Mouse (Mus musculus) midbrain, embryonic 15.5 days (tissue): Measurements from ENCODE around the gene Cped1. TPM values are rescaled to one million over a fixed set of nuclear protein-coding genes. Genes with fewer than 3 reads are reported as not detected.
"Not testable (repeated sequence)": the region's sequence is repeated elsewhere in the genome, so short reads cannot be mapped to it uniquely, and the experiment has no call there.

Source experiments
- ATAC-seq: fragments of 200-750 bp; cut with Nextera tagmentation; replicated peaks from 2 replicates; pipeline ENCODE4 v1.8.0; 2017; ENCODE audit warnings: moderate TSS enrichment
- H3K27ac ChIP-seq: fragments of 300-500 bp; sonication (generic); 2 replicates; pipeline ENCODE4 v1.5.1; 2015; ENCODE audit warnings: mild to moderate bottlenecking, inconsistent platforms
- H3K27me3 ChIP-seq: fragments of 300-500 bp; sonication (generic); replicated peaks from 2 replicates; pipeline ENCODE4 v1.6.1; 2015; ENCODE audit warnings: inconsistent platforms
- H3K36me3 ChIP-seq: fragments of 300-500 bp; sonication (generic); replicated peaks from 2 replicates; pipeline ENCODE4 v1.6.1; 2015; ENCODE audit warnings: inconsistent platforms
- H3K4me1 ChIP-seq: fragments of 300-500 bp; sonication (generic); 2 replicates; pipeline ENCODE4 v1.6.1; 2015; ENCODE audit warnings: inconsistent platforms
- H3K4me2 ChIP-seq: fragments of 300-500 bp; sonication (generic); 2 replicates; pipeline ENCODE4 v1.6.1; 2015; ENCODE audit warnings: inconsistent platforms, mild to moderate bottlenecking, moderate library complexity
- H3K4me3 ChIP-seq: fragments of 300-500 bp; sonication (generic); 2 replicates; pipeline ENCODE4 v1.5.1; 2015; ENCODE audit warnings: mild to moderate bottlenecking, inconsistent platforms
- H3K9ac ChIP-seq: fragments of 300-500 bp; sonication (generic); 2 replicates; pipeline ENCODE4 v1.6.1; 2015; ENCODE audit warnings: mild to moderate bottlenecking, inconsistent platforms
- H3K9me3 ChIP-seq: fragments of 300-500 bp; sonication (generic); 2 replicates; pipeline ENCODE4 v1.6.1; 2016; ENCODE audit warnings: inconsistent platforms
- WGBS: fragments of 180-500 bp; shearing (Covaris S2); methylation state at CpG from one replicate; pipeline ENCODE4 v1.1.7; 2015; ENCODE audit warnings: mixed read lengths; 5-methylcytosine and 5-hydroxymethylcytosine counted together
- polyA plus RNA-seq: library from polyadenylated mRNA; unstranded; fragments of >200 nt; fragmentation: Nextera tagmentation; extraction: Ambion mirVana; gene quantifications from 2 replicates; pipeline ENCODE4 v1.2.1, GENCODE M21; 2015

Cped1 gene
- polyA plus RNA-seq, 1 experiment from 2014 or later, result 3.4 TPM

- Histone ChIP-seq H3K27ac (no peak overlapping the region), H3K36me3 (no peaks in the 10 kb centered on the region), H3K9ac (no peak overlapping the region), H3K4me3 (no peak overlapping the region), H3K4me2 (no peak overlapping the region), H3K4me1 (no peaks in the 10 kb centered on the region), H3K9me3 (no peaks in the 10 kb centered on the region), H3K27me3 (no peaks in the 10 kb centered on the region)
- WGBS, result 87% methylated on average over 3 of the region's 3 CpGs
- ATAC-seq, result no peak
Observed at GRCm38 (mm10) chr6:22231244-22231643, 245.5 kb downstream of the Cped1 start.

DNA sequence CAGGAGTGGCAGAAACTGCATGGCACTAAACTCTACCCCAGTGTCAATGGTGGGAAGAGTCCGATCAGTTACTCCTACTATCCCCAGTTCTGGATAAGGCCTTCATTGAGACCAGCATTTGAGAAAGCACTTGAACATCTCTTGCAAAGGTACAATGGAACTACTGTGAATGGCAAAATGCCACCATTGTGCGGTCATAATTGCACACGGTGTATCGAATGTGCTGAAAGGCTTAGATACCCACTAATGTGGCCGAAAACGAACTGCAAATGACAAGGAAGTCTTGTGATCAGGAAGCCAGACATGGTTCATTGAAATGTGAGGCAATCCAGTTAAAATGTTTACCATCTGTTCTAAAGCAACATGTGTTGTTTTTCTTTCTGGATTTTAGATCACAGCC, 247.8 kb downstream of the Cped1 start:
- no peak overlapping the region for H3K4me2 ChIP-seq
- H3K9ac ChIP-seq, result no peak overlapping the region
- no peaks in the 10 kb centered on the region for H3K36me3 ChIP-seq
- no peak overlapping the region for H3K4me3 ChIP-seq
- H3K27ac ChIP-seq, result no peak overlapping the region
- H3K27me3 ChIP-seq, result no peaks in the 10 kb centered on the region
- 77% methylated on average over 6 of the region's 6 CpGs for WGBS
- no peak for ATAC-seq
- no peaks in the 10 kb centered on the region for H3K4me1 ChIP-seq
- no peaks in the 10 kb centered on the region for H3K9me3 ChIP-seq

- H3K27ac ChIP-seq, result no peak overlapping the region
- no peak for ATAC-seq
- no peak overlapping the region for H3K9ac ChIP-seq
- H3K4me2 ChIP-seq, result no peak overlapping the region
- H3K36me3 ChIP-seq, result no peaks in the 10 kb centered on the region
- no peaks in the 10 kb centered on the region for H3K4me1 ChIP-seq
- H3K9me3 ChIP-seq, result no peaks in the 10 kb centered on the region
- H3K4me3 ChIP-seq, result no peak overlapping the region
- H3K27me3 ChIP-seq, result no peaks in the 10 kb centered on the region
- 89% methylated on average over 6 of the region's 6 CpGs for WGBS
Observed at GRCm38 (mm10) chr6:22235133-22235532, 249.4 kb downstream of the Cped1 start.

DNA sequence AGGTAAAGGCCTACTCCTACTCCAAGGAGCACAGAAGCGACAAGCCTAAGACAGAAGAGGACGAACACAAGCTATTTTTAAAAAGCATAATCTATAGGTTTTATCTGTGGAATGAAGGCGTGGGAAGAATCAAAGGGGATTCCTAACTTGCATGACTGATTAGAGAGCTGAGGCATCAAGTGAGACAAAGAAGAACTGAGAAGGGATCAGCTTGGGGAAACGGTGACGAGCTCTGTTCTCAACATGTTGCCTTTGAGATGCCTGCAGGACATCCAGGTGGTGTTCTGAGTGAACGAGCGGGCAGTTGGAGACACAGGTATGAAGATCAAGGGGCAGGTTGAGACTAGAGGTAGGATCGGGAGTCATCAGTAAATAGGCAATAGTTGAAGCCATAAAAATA, 257.6 kb downstream of the Cped1 start:
- 58% methylated on average over 8 of the region's 8 CpGs for WGBS

DNA sequence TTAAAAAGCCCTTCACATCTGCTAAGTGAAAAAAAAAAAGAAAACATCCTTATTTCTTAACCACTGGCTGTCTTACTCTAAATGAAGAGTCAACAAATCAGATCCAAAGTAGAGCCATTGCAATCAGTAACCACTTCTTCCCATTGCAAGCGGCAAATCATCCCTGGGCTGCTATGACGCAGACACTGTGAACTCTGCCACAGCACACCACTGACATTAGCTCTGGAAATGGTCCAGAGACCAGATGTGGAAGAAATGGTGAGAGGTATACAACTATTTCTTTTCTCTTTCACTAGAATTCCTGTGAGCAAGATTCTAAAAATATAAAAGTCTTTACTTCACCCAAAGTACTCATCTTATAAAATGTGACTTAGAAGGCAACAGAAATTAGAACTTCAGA, 261.0 kb downstream of the Cped1 start:
- 92% methylated on average over 2 of the region's 2 CpGs for WGBS

More for the DNA sequence above, 257.6 kb downstream of the Cped1 start:
- H3K9ac ChIP-seq, result no peak overlapping the region
- no peak for ATAC-seq
- no peaks in the 10 kb centered on the region for H3K36me3 ChIP-seq
- no peak overlapping the region for H3K4me2 ChIP-seq
- no peak overlapping the region for H3K27ac ChIP-seq
- H3K4me3 ChIP-seq, result no peak overlapping the region
- no peaks in the 10 kb centered on the region for H3K4me1 ChIP-seq
- H3K27me3 ChIP-seq, result no peaks in the 10 kb centered on the region
- 0 out of 2 replicates have a peak, but pooled peaks cover 2% of the 10 kb centered on the region for H3K9me3 ChIP-seq

DNA sequence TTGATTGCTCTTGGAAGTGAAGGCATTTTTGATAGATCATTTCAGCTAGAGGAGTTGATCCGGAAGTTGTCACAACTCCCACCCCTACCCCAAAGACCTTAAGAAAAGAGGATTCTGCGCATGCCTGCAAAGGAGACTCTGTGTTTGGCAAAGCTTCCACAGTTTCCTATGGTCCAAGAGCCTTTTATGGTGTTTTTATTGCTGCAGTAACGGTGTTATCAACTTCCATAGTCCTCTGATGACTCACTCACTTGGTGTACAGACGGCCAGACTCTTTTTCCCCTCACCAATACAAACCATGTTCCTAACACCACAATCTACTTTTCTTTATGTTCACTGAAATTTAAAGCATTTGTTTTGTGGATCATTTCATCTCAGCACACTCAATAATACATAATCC, 273.1 kb downstream of the Cped1 start:
- no peak overlapping the region for H3K27ac ChIP-seq
- no peak overlapping the region for H3K4me3 ChIP-seq
- H3K4me1 ChIP-seq, result no peaks in the 10 kb centered on the region
- H3K27me3 ChIP-seq, result no peaks in the 10 kb centered on the region
- H3K4me2 ChIP-seq, result no peak overlapping the region
- WGBS, result 90% methylated on average over 4 of the region's 4 CpGs
- no peak for ATAC-seq
- no peaks in the 10 kb centered on the region for H3K36me3 ChIP-seq
- H3K9me3 ChIP-seq, result no peaks in the 10 kb centered on the region
- H3K9ac ChIP-seq, result no peak overlapping the region

More for the DNA sequence above, 261.0 kb downstream of the Cped1 start:
- Histone ChIP-seq H3K9me3 (no peaks in the 10 kb centered on the region), H3K4me1 (no peaks in the 10 kb centered on the region), H3K9ac (no peak overlapping the region), H3K4me3 (no peak overlapping the region), H3K36me3 (no peaks in the 10 kb centered on the region), H3K27ac (no peak overlapping the region), H3K27me3 (no peaks in the 10 kb centered on the region), H3K4me2 (no peak overlapping the region)
- no peak for ATAC-seq

DNA sequence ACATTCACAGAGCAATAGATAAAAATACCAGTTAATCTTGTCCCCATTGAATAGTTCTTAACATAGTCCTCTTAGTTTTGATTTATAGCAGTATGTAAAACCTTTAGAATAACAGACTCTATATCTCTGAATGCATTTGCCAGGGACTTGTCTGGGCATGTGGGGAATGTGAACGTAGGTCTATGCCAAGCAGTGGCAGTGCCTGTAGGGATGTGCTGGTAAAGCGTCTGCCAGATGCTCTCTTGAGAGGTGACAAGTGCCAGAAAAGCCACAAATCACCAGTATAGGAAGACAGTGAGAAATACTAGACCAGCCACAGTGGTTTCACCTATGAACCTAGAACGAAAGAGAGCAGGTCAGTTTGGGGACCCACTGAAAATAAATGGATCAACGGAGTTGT, 276.8 kb downstream of the Cped1 start:
- Histone ChIP-seq H3K4me3 (no peak overlapping the region), H3K4me1 (no peaks in the 10 kb centered on the region), H3K27ac (no peak overlapping the region), H3K9ac (no peak overlapping the region), H3K36me3 (no peaks in the 10 kb centered on the region), H3K9me3 (no peaks in the 10 kb centered on the region), H3K27me3 (no peaks in the 10 kb centered on the region), H3K4me2 (no peak overlapping the region)
- no peak for ATAC-seq
- WGBS, result 82% methylated on average over 4 of the region's 4 CpGs

GRCm38 (mm10) chr6:22264094-22264493, 278.4 kb downstream of the Cped1 start:
- not testable (repeated sequence) for H3K4me3 ChIP-seq, H3K4me1 ChIP-seq, H3K36me3 ChIP-seq, H3K9ac ChIP-seq, H3K9me3 ChIP-seq, ATAC-seq, H3K27me3 ChIP-seq, H3K4me2 ChIP-seq, H3K27ac ChIP-seq
- 90% methylated on average over 8 of the region's 8 CpGs for WGBS

DNA sequence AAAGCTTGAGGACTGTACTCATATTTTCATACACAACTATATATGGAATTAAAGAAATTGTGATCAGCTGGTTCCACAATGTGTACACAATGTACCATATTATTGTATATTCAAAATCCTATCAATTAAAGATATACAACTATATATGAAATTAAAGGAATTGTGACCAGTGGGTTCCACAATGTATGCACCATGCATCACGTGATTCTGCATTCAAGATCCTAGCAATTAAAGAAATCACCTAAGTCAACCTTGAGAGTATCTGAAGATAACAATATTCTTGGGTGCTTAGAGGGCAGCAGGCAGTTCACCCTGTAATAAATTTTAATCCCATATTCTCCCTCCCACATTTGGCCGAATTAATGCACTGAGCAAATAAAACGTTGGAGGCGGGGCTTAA, 280.3 kb downstream of the Cped1 start:
- Histone ChIP-seq H3K27ac (no peak overlapping the region), H3K4me1 (no peaks in the 10 kb centered on the region), H3K4me3 (no peak overlapping the region), H3K4me2 (no peak overlapping the region), H3K9me3 (no peaks in the 10 kb centered on the region), H3K9ac (no peak overlapping the region), H3K27me3 (no peaks in the 10 kb centered on the region), H3K36me3 (no peaks in the 10 kb centered on the region)
- WGBS, result 86% methylated on average over 4 of the region's 4 CpGs
- ATAC-seq, result no peak

DNA sequence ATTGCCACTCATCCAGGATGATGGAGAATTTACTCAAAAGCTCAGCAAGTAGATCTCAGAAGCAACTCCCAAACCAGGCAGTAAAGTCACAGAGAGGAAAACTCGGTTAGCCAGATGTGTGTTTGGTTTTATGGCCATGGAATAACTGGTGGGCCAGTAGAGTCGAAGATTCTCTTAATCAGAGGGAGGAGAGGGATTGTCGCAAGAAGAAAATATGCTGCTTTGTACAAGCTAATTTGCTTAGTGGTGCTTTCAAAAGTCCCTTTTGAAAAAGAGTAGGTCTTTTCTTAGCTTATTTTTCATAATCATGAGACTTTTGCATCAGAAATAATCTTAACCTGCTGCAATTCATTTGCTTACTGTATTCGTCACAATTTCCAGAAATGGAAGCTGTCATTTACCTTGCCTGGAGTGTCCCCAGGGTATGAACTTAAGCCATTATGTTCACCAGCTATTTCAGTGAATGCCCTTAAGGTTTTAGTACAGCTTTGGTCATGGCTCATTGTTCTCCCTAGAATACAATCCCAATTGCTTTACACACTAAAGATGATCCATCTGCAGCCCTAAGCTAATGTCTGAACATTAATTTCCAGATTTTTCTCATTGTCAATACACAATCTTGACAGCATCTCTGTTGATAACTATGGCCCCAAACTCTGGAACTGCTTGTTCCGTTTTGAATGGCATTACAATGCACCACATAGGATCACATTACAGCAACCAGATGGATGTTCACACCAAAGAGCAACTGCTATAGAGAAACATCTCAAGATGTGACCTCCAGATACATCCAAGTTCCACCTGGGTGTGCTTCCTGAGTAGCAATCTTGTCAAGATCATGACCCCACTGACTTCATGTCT, 282.3 kb downstream of the Cped1 start:
- Histone ChIP-seq H3K4me3 (no peak overlapping the region), H3K4me1 (no peaks in the 10 kb centered on the region), H3K27me3 (no peaks in the 10 kb centered on the region), H3K9ac (no peak overlapping the region), H3K4me2 (no peak overlapping the region), H3K36me3 (no peaks in the 10 kb centered on the region), H3K9me3 (no peaks in the 10 kb centered on the region), H3K27ac (no peak overlapping the region)
- ATAC-seq, result no peak
- WGBS, result 76% methylated on average over 5 of the region's 5 CpGs

GRCm38 (mm10) chr6:22268677-22269076, 283.0 kb downstream of the Cped1 start:
- H3K4me2 ChIP-seq, result no peak overlapping the region
- no peak overlapping the region for H3K4me3 ChIP-seq
- no peaks in the 10 kb centered on the region for H3K27me3 ChIP-seq
- H3K9me3 ChIP-seq, result no peaks in the 10 kb centered on the region
- ATAC-seq, result no peak
- no peaks in the 10 kb centered on the region for H3K4me1 ChIP-seq
- H3K27ac ChIP-seq, result no peak overlapping the region
- H3K36me3 ChIP-seq, result no peaks in the 10 kb centered on the region
- H3K9ac ChIP-seq, result no peak overlapping the region

GRCm38 (mm10) chr6:22269840-22270521, 284.3 kb downstream of the Cped1 start:
- H3K9me3 ChIP-seq, result no peaks in the 10 kb centered on the region
- no peak overlapping the region for H3K27ac ChIP-seq
- H3K36me3 ChIP-seq, result no peaks in the 10 kb centered on the region
- no peak for ATAC-seq
- H3K4me3 ChIP-seq, result no peak overlapping the region
- H3K9ac ChIP-seq, result no peak overlapping the region
- H3K27me3 ChIP-seq, result no peaks in the 10 kb centered on the region
- WGBS, result 79% methylated on average over 8 of the region's 8 CpGs
- H3K4me2 ChIP-seq, result no peak overlapping the region
- no peaks in the 10 kb centered on the region for H3K4me1 ChIP-seq

- Histone ChIP-seq H3K27ac (no peak overlapping the region), H3K9ac (no peak overlapping the region), H3K9me3 (no peaks in the 10 kb centered on the region), H3K4me3 (no peak overlapping the region), H3K36me3 (no peaks in the 10 kb centered on the region), H3K27me3 (no peaks in the 10 kb centered on the region), H3K4me2 (no peak overlapping the region), H3K4me1 (no peaks in the 10 kb centered on the region)
- 92% methylated on average over 3 of the region's 3 CpGs for WGBS
- ATAC-seq, result no peak
Observed at GRCm38 (mm10) chr6:22277941-22278340, 292.2 kb downstream of the Cped1 start.
